Mouse (Mus musculus) G1E (cell line): ENCODE data around the gene Ube3b. TPM values are rescaled to one million over a fixed set of nuclear protein-coding genes. Genes with fewer than 3 reads are reported as not detected.
A peak's percentile ranks its signal among the peaks of the same experiment; 100 is the strongest.

ENCODE experiments used
- ATAC-seq: 2 replicates; pipeline ENCODE4 v1.8.0; 2016; ENCODE audit warnings: mild to moderate bottlenecking; ENCODE audit not compliant: insufficient number of reproducible peaks, poor library complexity, low FRiP score, severe bottlenecking; ENCODE audit errors: extremely low read depth
- DNase-seq: peaks from one replicate; pipeline ENCODE4 v3.0.0; 2012; ENCODE audit warnings: low spot score
- H3K27me3 ChIP-seq: 2 replicates; pipeline ENCODE4 v1.6.1; 2012; ENCODE audit warnings: mild to moderate bottlenecking, low read length, inconsistent platforms; ENCODE audit not compliant: insufficient read depth
- H3K36me3 ChIP-seq: replicated peaks from 2 replicates; pipeline ENCODE3; 2012; ENCODE audit warnings: mild to moderate bottlenecking, inconsistent platforms
- H3K4me1 ChIP-seq: 2 replicates; pipeline ENCODE4 v1.6.1; 2012; ENCODE audit warnings: low read depth, low read length, inconsistent platforms, mixed read lengths; ENCODE audit not compliant: insufficient read depth
- H3K4me3 ChIP-seq: 2 replicates; pipeline ENCODE4 v1.5.1; 2012; ENCODE audit warnings: low read depth, mild to moderate bottlenecking, inconsistent platforms, low read length, moderate library complexity, mixed read lengths
- H3K9me3 ChIP-seq: replicated peaks from 2 replicates; pipeline ENCODE4 v1.6.1; 2012; ENCODE audit warnings: inconsistent platforms
- CTCF ChIP-seq: IDR thresholded peaks from 2 replicates; pipeline ENCODE4 v1.5.1; 2012; ENCODE audit warnings: low read depth, low read length, inconsistent platforms, mixed read lengths
- GATA1 ChIP-seq: IDR thresholded peaks from 2 replicates; pipeline ENCODE4 v1.6.1; 2012; ENCODE audit warnings: borderline replicate concordance, low read length, inconsistent platforms, mixed read lengths
- GATA2 ChIP-seq: IDR thresholded peaks from 2 replicates; pipeline ENCODE4 v1.6.1; 2012; ENCODE audit warnings: low read depth, low read length, inconsistent platforms, borderline replicate concordance
- POLR2AphosphoS5 ChIP-seq: IDR thresholded peaks from 2 replicates; pipeline ENCODE4 v1.6.1; 2012; ENCODE audit warnings: low read depth, low read length, inconsistent platforms; ENCODE audit not compliant: insufficient replicate concordance
- TAL1 ChIP-seq: conservative IDR thresholded peaks from 2 replicates; pipeline ENCODE4 v1.6.1; 2012; ENCODE audit warnings: low read depth, low read length, inconsistent platforms, mixed read lengths
- polyA plus RNA-seq: library from polyadenylated mRNA; stranded (reverse); fragments of >175 nt; gene quantifications from 2 replicates; pipeline ENCODE4 v1.2.3, GENCODE M21; 2012
- total RNA-seq, 2 experiments: library from RNA; stranded (forward) in 1 of 2; stranded (reverse) in 1 of 2; fragments of 200-1000 nt in 1 of 2; fragments of >200 nt in 1 of 2; fragmentation: Nextera tagmentation in 1 of 2; gene quantifications; 2 replicates each; pipeline ENCODE4 v1.2.3; 2014 to 2017

The Ube3b gene
- total and polyA plus RNA-seq, 3 experiments = 20.9 to 65.0 (median 51.3) TPM

- ATAC-seq (no peak), DNase-seq (no peak)
- H3K36me3 ChIP-seq = peaks cover 16% of the 10 kb centered on the region
- H3K4me1 ChIP-seq = no peaks in the 10 kb centered on the region
- TF ChIP-seq CTCF (no peak), TAL1 (no peak), GATA1 (no peak), GATA2 (no peak), POLR2AphosphoS5 (no peak)
- no peak overlapping the region for H3K4me3 ChIP-seq
- peaks cover 27% of the 10 kb centered on the region; the same call in 1 of the 2 replicates for H3K27me3 ChIP-seq
- no peaks in the 10 kb centered on the region for H3K9me3 ChIP-seq
Observed at GRCm38 (mm10) chr5:114428621-114429020, 48.2 kb downstream of the Ube3b start.

GRCm38 (mm10) chr5:114429781-114430180, 49.4 kb downstream of the Ube3b start:
- H3K27me3 ChIP-seq = peaks cover 22% of the 10 kb centered on the region; the same call in 1 of the 2 replicates
- no peak overlapping the region for H3K4me3 ChIP-seq
- H3K4me1 ChIP-seq = no peaks in the 10 kb centered on the region; the same call in 1 of the 2 replicates
- no peak for ATAC-seq
- TF ChIP-seq GATA2 (no peak), TAL1 (no peak), POLR2AphosphoS5 (no peak), CTCF (no peak), GATA1 (no peak)
- no peaks in the 10 kb centered on the region for H3K9me3 ChIP-seq
- no peak for DNase-seq
- peaks cover 27% of the 10 kb centered on the region for H3K36me3 ChIP-seq

- H3K36me3 ChIP-seq = peaks cover 73% of the 10 kb centered on the region
- ATAC-seq (no peak), DNase-seq (no peak)
- H3K27me3 ChIP-seq = peaks cover 7% of the 10 kb centered on the region; the same call in 1 of the 2 replicates
- H3K4me1 ChIP-seq = no peaks in the 10 kb centered on the region; the same call in 1 of the 2 replicates
- H3K4me3 ChIP-seq = no peak overlapping the region
- H3K9me3 ChIP-seq = no peaks in the 10 kb centered on the region
- TF ChIP-seq GATA2 (no peak), CTCF (no peak), GATA1 (no peak), POLR2AphosphoS5 (no peak), TAL1 (no peak)
Observed at GRCm38 (mm10) chr5:114434359-114434758, 54.0 kb downstream of the Ube3b start.

GRCm38 (mm10) chr5:114435588-114435987, 55.2 kb downstream of the Ube3b start:
- DNase-seq = no peak
- H3K9me3 ChIP-seq = no peaks in the 10 kb centered on the region
- H3K4me3 ChIP-seq = no peak overlapping the region
- peaks cover 79% of the 10 kb centered on the region for H3K36me3 ChIP-seq
- H3K4me1 ChIP-seq = no peaks in the 10 kb centered on the region; the same call in 1 of the 2 replicates
- TF ChIP-seq POLR2AphosphoS5 (no peak), GATA2 (no peak), GATA1 (no peak), TAL1 (no peak), CTCF (no peak)
- H3K27me3 ChIP-seq = no peaks in the 10 kb centered on the region
- ATAC-seq = no peak

GRCm38 (mm10) chr5:114443566-114444367, 63.4 kb downstream of the Ube3b start, which contains the start of the genes Mmab and Mvk:
Gene Mmab, minus strand, starts transcription at chr5:114444060.
Gene Mvk, plus strand, starts transcription at chr5:114444269.
- Histone ChIP-seq H3K4me3 (peak within 1 kb of the TSS; percentile 76), H3K9me3 (no peaks in the 10 kb centered on the region), H3K36me3 (peaks cover 62% of the 10 kb centered on the region), H3K27me3 (no peaks in the 10 kb centered on the region), H3K4me1 (peaks cover 21% of the 10 kb centered on the region)
- DNase-seq (peak; percentile 100), ATAC-seq (peak; percentile 100)
- TF ChIP-seq POLR2AphosphoS5 (no peak), TAL1 (no peak), GATA2 (no peak), GATA1 (no peak), CTCF (no peak)

- no peaks in the 10 kb centered on the region for H3K9me3 ChIP-seq
- DNase-seq (no peak), ATAC-seq (no peak)
- H3K4me3 ChIP-seq = peak overlapping the region; percentile 76
- peaks cover 61% of the 10 kb centered on the region for H3K36me3 ChIP-seq
- H3K27me3 ChIP-seq = no peaks in the 10 kb centered on the region
- no peak for TF ChIP-seq TAL1
- no peak for TF ChIP-seq CTCF
- TF ChIP-seq POLR2AphosphoS5 = no peak
- TF ChIP-seq GATA1 = no peak
- TF ChIP-seq GATA2 = no peak
- H3K4me1 ChIP-seq = peaks cover 24% of the 10 kb centered on the region
Observed at GRCm38 (mm10) chr5:114444368-114444692, 63.9 kb downstream of the Ube3b start.
